Mouse (Mus musculus): ENCODE measurements around the gene Mamdc2. TPM values are rescaled to one million over a fixed set of nuclear protein-coding genes. Genes with fewer than 3 reads are reported as not detected.

The Mamdc2 gene
- polyA plus RNA-seq, 1 experiment from 2014 or later = 2.7 TPM

DNA sequence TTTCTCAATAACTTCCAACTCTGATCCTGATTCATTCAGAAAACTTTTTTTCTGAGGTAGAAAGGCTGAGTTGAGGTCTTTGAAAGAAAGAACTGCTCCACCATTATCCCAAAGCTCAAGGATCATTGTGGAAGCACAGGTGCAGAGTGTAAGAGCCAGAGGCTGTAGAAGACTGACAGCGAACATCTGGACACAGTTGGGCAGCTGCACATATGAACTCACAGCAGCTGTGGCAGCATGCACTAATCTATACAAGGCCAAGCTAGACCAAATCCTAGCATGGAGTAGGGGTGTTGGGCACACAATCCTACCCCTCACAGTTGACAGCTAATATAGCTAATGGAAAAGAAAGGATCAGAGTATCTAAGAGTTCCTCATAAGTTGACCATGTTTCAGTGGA, 115.4 kb downstream of the Mamdc2 start:
- WGBS = 91% methylated on average over 1 of the region's 1 CpGs
- no peaks in the 10 kb centered on the region for H3K9me3 ChIP-seq (replicated peaks; ENCODE audit: low read length)
- H3K4me3 ChIP-seq (replicated peaks; ENCODE audit: low read depth, low read length) = no peak overlapping the region
- DNase-seq (ENCODE audit: low spot score) (no peak), ATAC-seq (replicated peaks; ENCODE audit: low FRiP score, low read depth) (no peak)
- no peak for TF ChIP-seq CTCF (IDR thresholded peaks at IDR 0.05; ENCODE audit: low read depth)
- H3K27me3 ChIP-seq (ENCODE audit: insufficient read depth, low read length) = no peaks in the 10 kb centered on the region
- H3K36me3 ChIP-seq (ENCODE audit: insufficient read depth, low read length) = no peaks in the 10 kb centered on the region
- no peaks in the 10 kb centered on the region for H3K4me1 ChIP-seq (replicated peaks; ENCODE audit: insufficient read depth, low read length)
- H3K27ac ChIP-seq = no peak overlapping the region
- H3K9ac ChIP-seq (ENCODE audit: low read depth, low read length) = no peak overlapping the region
- no peak overlapping the region for H3K4me2 ChIP-seq (ENCODE audit: low read length)

DNA sequence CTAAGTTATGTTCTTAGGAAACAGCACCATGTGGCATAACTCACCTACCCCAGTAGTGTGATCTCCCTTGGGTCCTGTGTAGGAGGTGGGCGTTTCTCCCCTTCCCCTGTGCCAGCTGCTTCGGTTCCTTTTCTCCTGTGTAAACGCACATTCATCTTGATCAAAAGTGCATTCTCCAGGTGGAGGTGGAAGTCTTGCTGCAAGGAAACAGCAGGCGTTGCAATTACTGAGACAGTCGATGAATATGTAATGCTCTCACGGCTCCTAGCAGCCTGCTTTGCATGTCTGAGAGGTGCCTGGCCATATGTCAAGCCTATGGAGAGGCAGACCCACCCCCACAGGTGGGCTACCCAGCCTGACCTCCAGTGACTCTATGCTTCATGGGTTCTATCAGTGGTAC, 117.4 kb downstream of the Mamdc2 start:
- H3K4me1 ChIP-seq (replicated peaks; ENCODE audit: insufficient read depth, low read length) = no peaks in the 10 kb centered on the region

DNA sequence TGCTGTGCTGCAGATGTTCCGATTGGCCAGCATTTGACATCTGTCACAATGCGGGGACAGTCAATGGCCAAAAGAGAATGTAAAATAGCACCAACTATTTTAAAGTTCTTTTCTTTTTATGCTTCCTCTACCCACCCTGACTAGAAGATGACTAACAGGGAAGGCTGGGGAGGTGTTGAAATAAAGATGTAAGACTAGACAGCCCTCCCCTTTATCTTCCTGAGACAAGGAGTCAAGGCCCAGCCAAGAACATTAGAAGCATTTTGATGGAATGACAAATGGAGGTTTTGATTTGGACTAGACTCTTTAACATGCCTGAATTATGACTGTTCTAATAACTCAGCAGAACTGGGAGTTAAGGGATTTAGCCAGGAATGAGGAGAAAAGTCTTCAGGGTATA, 118.9 kb downstream of the Mamdc2 start:
- ATAC-seq (replicated peaks; ENCODE audit: low FRiP score, low read depth) (no peak), DNase-seq (ENCODE audit: low spot score) (no peak)
- no peak overlapping the region for H3K9ac ChIP-seq (ENCODE audit: low read depth, low read length)
- no peak overlapping the region for H3K4me3 ChIP-seq (replicated peaks; ENCODE audit: low read depth, low read length)
- H3K9me3 ChIP-seq (replicated peaks; ENCODE audit: low read length) = no peaks in the 10 kb centered on the region
- TF ChIP-seq CTCF (IDR thresholded peaks at IDR 0.05; ENCODE audit: low read depth) = no peak
- H3K36me3 ChIP-seq (ENCODE audit: insufficient read depth, low read length) = no peaks in the 10 kb centered on the region
- no peaks in the 10 kb centered on the region for H3K27me3 ChIP-seq (ENCODE audit: insufficient read depth, low read length)
- no peak overlapping the region for H3K27ac ChIP-seq
- H3K4me2 ChIP-seq (ENCODE audit: low read length) = no peak overlapping the region
- 96% methylated on average over 2 of the region's 2 CpGs for WGBS
- H3K4me1 ChIP-seq (replicated peaks; ENCODE audit: insufficient read depth, low read length) = no peaks in the 10 kb centered on the region

More for the DNA sequence above, 117.4 kb downstream of the Mamdc2 start:
- H3K4me2 ChIP-seq (ENCODE audit: low read length) = no peak overlapping the region
- ATAC-seq (replicated peaks; ENCODE audit: low FRiP score, low read depth) (no peak), DNase-seq (ENCODE audit: low spot score) (no peak)
- no peak overlapping the region for H3K9ac ChIP-seq (ENCODE audit: low read depth, low read length)
- no peak for TF ChIP-seq CTCF (IDR thresholded peaks at IDR 0.05; ENCODE audit: low read depth)
- WGBS = 39% methylated on average over 6 of the region's 6 CpGs
- H3K36me3 ChIP-seq (ENCODE audit: insufficient read depth, low read length) = no peaks in the 10 kb centered on the region
- no peak overlapping the region for H3K27ac ChIP-seq
- no peak overlapping the region for H3K4me3 ChIP-seq (replicated peaks; ENCODE audit: low read depth, low read length)
- no peaks in the 10 kb centered on the region for H3K27me3 ChIP-seq (ENCODE audit: insufficient read depth, low read length)
- H3K9me3 ChIP-seq (replicated peaks; ENCODE audit: low read length) = no peaks in the 10 kb centered on the region

DNA sequence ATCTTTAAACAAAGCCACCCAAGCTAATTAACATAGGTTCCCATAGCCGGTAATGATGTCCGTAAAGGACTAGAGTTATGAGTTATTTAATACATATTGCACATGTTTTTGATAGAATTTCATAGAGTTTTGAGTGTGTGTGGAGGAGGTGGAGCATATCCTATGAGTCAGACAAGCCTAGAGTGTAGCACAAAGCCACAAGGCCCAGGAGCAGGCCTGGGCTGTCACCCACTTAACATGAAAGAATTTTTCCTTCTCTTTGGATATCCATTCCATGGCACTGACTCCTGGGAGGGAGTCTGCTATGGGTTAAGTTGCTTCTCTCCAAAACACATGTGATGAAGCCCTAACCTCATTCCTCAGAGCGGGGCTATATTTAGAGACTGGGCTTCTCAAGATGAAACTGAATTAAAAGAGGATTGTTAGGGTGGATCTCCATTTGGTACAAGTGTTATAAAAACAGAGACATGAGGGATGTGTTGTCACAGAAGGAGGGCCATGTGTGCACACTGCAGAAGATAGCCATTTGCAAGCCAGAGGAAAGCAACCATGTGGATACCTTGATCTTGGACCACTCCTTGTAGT, 121.1 kb downstream of the Mamdc2 start:
- no peaks in the 10 kb centered on the region for H3K27me3 ChIP-seq (ENCODE audit: insufficient read depth, low read length)
- H3K9me3 ChIP-seq (replicated peaks; ENCODE audit: low read length) = no peaks in the 10 kb centered on the region
- DNase-seq (ENCODE audit: low spot score) (no peak), ATAC-seq (replicated peaks; ENCODE audit: low FRiP score, low read depth) (no peak)
- no peaks in the 10 kb centered on the region for H3K36me3 ChIP-seq (ENCODE audit: insufficient read depth, low read length)
- no peak overlapping the region for H3K4me3 ChIP-seq (replicated peaks; ENCODE audit: low read depth, low read length)
- H3K4me1 ChIP-seq (replicated peaks; ENCODE audit: insufficient read depth, low read length) = no peaks in the 10 kb centered on the region
- no peak overlapping the region for H3K4me2 ChIP-seq (ENCODE audit: low read length)
- WGBS = 91% methylated on average over 3 of the region's 3 CpGs
- no peak overlapping the region for H3K9ac ChIP-seq (ENCODE audit: low read depth, low read length)
- no peak overlapping the region for H3K27ac ChIP-seq
- TF ChIP-seq CTCF (IDR thresholded peaks at IDR 0.05; ENCODE audit: low read depth) = no peak

DNA sequence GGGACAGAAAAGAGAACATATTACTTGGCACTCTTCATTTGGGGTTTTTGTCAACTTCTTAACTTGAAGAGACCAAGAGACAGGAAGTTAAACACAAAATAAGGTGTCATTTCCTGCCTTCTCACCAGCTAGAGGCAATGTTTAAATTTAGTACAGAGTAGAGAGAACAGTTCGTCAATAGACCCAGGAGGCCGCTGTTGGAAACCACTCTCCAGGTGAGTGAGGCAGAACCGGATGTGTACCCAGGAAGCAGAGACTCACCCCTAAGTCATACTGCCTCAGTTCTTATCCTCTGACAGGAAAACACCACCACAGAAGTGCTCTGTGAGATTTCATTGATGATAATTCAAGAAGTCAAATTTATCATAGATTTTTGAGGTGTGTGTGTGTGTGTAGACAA, 125.1 kb downstream of the Mamdc2 start:
- Histone ChIP-seq H3K27ac (no peak overlapping the region), H3K27me3 (ENCODE audit: insufficient read depth, low read length) (no peaks in the 10 kb centered on the region), H3K9ac (ENCODE audit: low read depth, low read length) (no peak overlapping the region), H3K4me1 (replicated peaks; ENCODE audit: insufficient read depth, low read length) (no peaks in the 10 kb centered on the region), H3K9me3 (replicated peaks; ENCODE audit: low read length) (no peaks in the 10 kb centered on the region), H3K4me2 (ENCODE audit: low read length) (no peak overlapping the region), H3K4me3 (replicated peaks; ENCODE audit: low read depth, low read length) (no peak overlapping the region), H3K36me3 (ENCODE audit: insufficient read depth, low read length) (no peaks in the 10 kb centered on the region)
- no peak for ATAC-seq (replicated peaks; ENCODE audit: low FRiP score, low read depth)
- DNase-seq (ENCODE audit: low spot score) = no peak
- TF ChIP-seq CTCF (IDR thresholded peaks at IDR 0.05; ENCODE audit: low read depth) = no peak
- WGBS = 77% methylated on average over 3 of the region's 3 CpGs

DNA sequence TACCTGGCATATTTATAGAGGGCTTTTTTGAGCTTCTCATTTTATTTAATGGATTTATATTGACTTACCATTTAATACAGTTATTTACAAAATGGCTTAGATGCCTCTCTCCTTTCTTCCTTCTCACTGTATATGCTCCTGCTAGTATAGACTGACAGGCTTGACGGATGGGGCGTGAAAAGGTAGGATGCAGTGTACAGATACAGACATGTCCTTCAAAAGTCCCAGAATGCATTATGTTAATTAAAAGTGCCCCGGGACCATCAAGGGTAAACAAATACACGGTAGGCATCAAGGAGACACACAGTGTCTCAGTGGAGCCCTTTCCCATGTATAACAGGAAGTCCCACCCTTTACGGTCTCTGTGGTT, 130.3 kb downstream of the Mamdc2 start:
- Histone ChIP-seq H3K27me3 (ENCODE audit: insufficient read depth, low read length) (no peaks in the 10 kb centered on the region), H3K9ac (ENCODE audit: low read depth, low read length) (no peak overlapping the region), H3K27ac (no peak overlapping the region), H3K4me1 (replicated peaks; ENCODE audit: insufficient read depth, low read length) (no peaks in the 10 kb centered on the region), H3K36me3 (ENCODE audit: insufficient read depth, low read length) (no peaks in the 10 kb centered on the region), H3K4me3 (replicated peaks; ENCODE audit: low read depth, low read length) (no peak overlapping the region), H3K9me3 (replicated peaks; ENCODE audit: low read length) (no peaks in the 10 kb centered on the region), H3K4me2 (ENCODE audit: low read length) (no peak overlapping the region)
- no peak for DNase-seq (ENCODE audit: low spot score)
- no peak for ATAC-seq (replicated peaks; ENCODE audit: low FRiP score, low read depth)
- WGBS = 89% methylated on average over 5 of the region's 5 CpGs
- TF ChIP-seq CTCF (IDR thresholded peaks at IDR 0.05; ENCODE audit: low read depth) = no peak

Data from kidney, postnatal 0 days (tissue).